Mouse (Mus musculus) retina, embryonic 14.5 days (tissue): ENCODE data around the gene Cd6.
A peak's percentile ranks its signal among the peaks of the same experiment; 100 is the strongest.

Experiments
- DNase-seq: peaks from one replicate; pipeline ENCODE4 v3.0.0-alpha.2; 2015; ENCODE audit warnings: low spot score

The Cd6 gene

GRCm38 (mm10) chr19:10762468-10762867, 67.4 kb downstream of the Cd6 start:
- DNase-seq, result no peak

GRCm38 (mm10) chr19:10761794-10762415, 68.0 kb downstream of the Cd6 start:
- DNase-seq, result no peak

- no peak for DNase-seq
These were observed 69.7 kb downstream of the Cd6 start for GRCm38 (mm10) chr19:10759983-10760831.

- no peak for DNase-seq
These were observed 70.3 kb downstream of the Cd6 start for GRCm38 (mm10) chr19:10759525-10759924.

GRCm38 (mm10) chr19:10758708-10759107, 71.2 kb downstream of the Cd6 start:
- DNase-seq, result no peak

GRCm38 (mm10) chr19:10757526-10757925, 72.3 kb downstream of the Cd6 start:
- no peak for DNase-seq

- DNase-seq, result no peak
These were observed 72.7 kb downstream of the Cd6 start for GRCm38 (mm10) chr19:10757125-10757524.

GRCm38 (mm10) chr19:10752646-10753045, 77.2 kb downstream of the Cd6 start:
- no peak for DNase-seq

- no peak for DNase-seq
These were observed 77.8 kb downstream of the Cd6 start for GRCm38 (mm10) chr19:10752106-10752505.

- DNase-seq, result no peak
These were observed 78.3 kb downstream of the Cd6 start for GRCm38 (mm10) chr19:10751607-10752006.

- no peak for DNase-seq
These were observed 79.7 kb downstream of the Cd6 start for GRCm38 (mm10) chr19:10750161-10750560.

GRCm38 (mm10) chr19:10749295-10749694, 80.6 kb downstream of the Cd6 start:
- DNase-seq, result no peak

- DNase-seq, result peak; percentile 20
These were observed 81.3 kb downstream of the Cd6 start for GRCm38 (mm10) chr19:10748401-10749102.

- no peak for DNase-seq
These were observed 82.1 kb downstream of the Cd6 start for GRCm38 (mm10) chr19:10747718-10748117.

- DNase-seq, result no peak
These were observed 82.7 kb downstream of the Cd6 start for GRCm38 (mm10) chr19:10747182-10747581.

GRCm38 (mm10) chr19:10742565-10742964, 87.3 kb downstream of the Cd6 start:
- DNase-seq, result no peak

- no peak for DNase-seq
These were observed 87.7 kb downstream of the Cd6 start for GRCm38 (mm10) chr19:10742145-10742544.

GRCm38 (mm10) chr19:10740641-10741440, 89.0 kb downstream of the Cd6 start:
- DNase-seq, result no peak

GRCm38 (mm10) chr19:10739916-10740315, 89.9 kb downstream of the Cd6 start:
- DNase-seq, result no peak
